Mouse (Mus musculus) embryonic stem cell, embryonic (primary cell): ENCODE results near the gene Rae1.

Experiments
- CTCF ChIA-PET, 4 experiments: fragments of 300-600 bp in 2 of 4; fragments of 350-600 bp in 2 of 4; sonication (Branson Sonifier 250); formaldehyde crosslinking; loops; one replicate each; lab custom pipeline; 2022; ENCODE audit warnings: inconsistent platforms in 2 of 4; lab: Charles Lee
- POLR2A ChIA-PET, 4 experiments: fragments of 300-600 bp in 2 of 4; fragments of 350-600 bp in 2 of 4; sonication (Branson Sonifier 250); formaldehyde crosslinking; loops; one replicate each; lab custom pipeline; 2022; ENCODE audit warnings: antibody characterized with exemption in 4 of 4, inconsistent platforms in 1 of 4; lab: Charles Lee

Gene Rae1

GRCm38 (mm10) chr2:172977409-172978130 is 22.3 kb upstream of the Rae1 start, which contains the start of gene Spo11:
Gene Spo11 (plus strand): TSS chr2:172977700.
- ChIA-PET POLR2A (interaction anchor here (0.5 to 2.9 kb wide), 16 partner anchors 8 to 399 kb away, joined by 3 to 12 read pairs (median 4); partner anchors contain the start of gene Rbm38 (in 1 of the 4)), CTCF (interaction anchor here (0.6 to 2.2 kb wide), 13 partner anchors 10 to 499 kb away, joined by 3 to 10 read pairs (median 4); no protein-coding TSS in a partner anchor)

GRCm38 (mm10) chr2:172978131-172978633 is 21.7 kb upstream of the Rae1 start:
- ChIA-PET CTCF (interaction anchor here (0.6 to 2.2 kb wide), 8 partner anchors 9 to 500 kb away, joined by 3 to 7 read pairs (median 4); no protein-coding TSS in a partner anchor), POLR2A (interaction anchor here in 2 of 4 experiments (0.6 to 1.9 kb wide), 4 partner anchors 12 to 1736 kb away, joined by 3 to 7 read pairs (median 4); partner anchors contain the start of gene Rbm38 (in 1 of the 2))

GRCm38 (mm10) chr2:172979666-172980345 is 20.1 kb upstream of the Rae1 start:
- ChIA-PET CTCF (interaction anchor here (0.5 to 0.7 kb wide), 7 partner anchors 12 to 403 kb away, joined by 3 to 5 read pairs (median 3); no protein-coding TSS in a partner anchor), POLR2A (interaction anchor here in 1 of 4 experiments (0.6 kb wide), 1 partner anchor 471 kb away, joined by 3 read pairs; no protein-coding TSS in a partner anchor)

- ChIA-PET POLR2A (interaction anchor here in 2 of 4 experiments (0.8 to 1.6 kb wide), 3 partner anchors 12 to 93 kb away, joined by 3 read pairs; no protein-coding TSS in a partner anchor), CTCF (interaction anchor here in 3 of 4 experiments (0.8 to 2.6 kb wide), 10 partner anchors 10 to 152 kb away, joined by 3 to 10 read pairs (median 4); no protein-coding TSS in a partner anchor)
Measured at GRCm38 (mm10) chr2:172982776-172983561, 16.9 kb upstream of the Rae1 start.

GRCm38 (mm10) chr2:172990161-172990560 is 9.8 kb upstream of the Rae1 start:
- ChIA-PET POLR2A (interaction anchor here in 2 of 4 experiments (0.7 to 1.0 kb wide), 2 partner anchors 12 to 177 kb away, joined by 3 read pairs; partner anchors contain the start of gene Spo11 (in 1 of the 2)), CTCF (interaction anchor here in 1 of 4 experiments (1.3 kb wide), 1 partner anchor 159 kb away, joined by 5 read pairs; no protein-coding TSS in a partner anchor)

- ChIA-PET POLR2A (interaction anchor here in 3 of 4 experiments (0.6 to 1.6 kb wide), 7 partner anchors 26 to 194 kb away, joined by 3 to 4 read pairs (median 4); no protein-coding TSS in a partner anchor), CTCF (interaction anchor here (0.6 to 4.4 kb wide), 39 partner anchors 8 to 519 kb away, joined by 3 to 58 read pairs (median 4); partner anchors contain the start of genes Rbm38 (in 1 of the 4) and Spo11 (in 1 of the 4))
Measured at GRCm38 (mm10) chr2:172996207-172996606, 3.7 kb upstream of the Rae1 start.

- ChIA-PET POLR2A (interaction anchor here in 2 of 4 experiments (0.6 to 1.2 kb wide), 3 partner anchors 24 to 162 kb away, joined by 3 to 9 read pairs (median 3); no protein-coding TSS in a partner anchor), CTCF (interaction anchor here (0.6 to 4.4 kb wide), 13 partner anchors 9 to 234 kb away, joined by 3 to 58 read pairs (median 5); no protein-coding TSS in a partner anchor)
Measured at GRCm38 (mm10) chr2:172997748-172998147, 2.2 kb upstream of the Rae1 start.

- POLR2A ChIA-PET = interaction anchor here in 1 of 4 experiments (0.8 to 1.2 kb wide), 2 partner anchors 24 kb away, joined by 3 read pairs; no protein-coding TSS in a partner anchor
- CTCF ChIA-PET = interaction anchor here (0.6 to 4.4 kb wide), 9 partner anchors 10 to 235 kb away, joined by 3 to 58 read pairs (median 5); no protein-coding TSS in a partner anchor
Measured at GRCm38 (mm10) chr2:172998478-172998877, 1.4 kb upstream of the Rae1 start.

GRCm38 (mm10) chr2:173000285-173000652 is 352 bp downstream of the Rae1 start:
- POLR2A ChIA-PET = interaction anchor here in 2 of 4 experiments (0.8 to 10.2 kb wide), 7 partner anchors 9 to 327 kb away, joined by 3 to 131 read pairs (median 4); partner anchors contain the start of gene Rbm38 (in 2 of the 2)
- CTCF ChIA-PET = interaction anchor here in 1 of 4 experiments (0.6 kb wide), 1 partner anchor 231 kb away, joined by 10 read pairs; no protein-coding TSS in a partner anchor

GRCm38 (mm10) chr2:173000921-173001320 is 1.0 kb downstream of the Rae1 start:
- CTCF ChIA-PET = no interaction called here

GRCm38 (mm10) chr2:173003737-173004136 is 3.8 kb downstream of the Rae1 start:
- ChIA-PET POLR2A (interaction anchor here in 2 of 4 experiments (0.6 to 10.2 kb wide), 13 partner anchors 9 to 132 kb away, joined by 3 to 131 read pairs (median 4); partner anchors contain the start of gene Rbm38 (in 2 of the 2)), CTCF (interaction anchor here in 2 of 4 experiments (1.4 to 2.0 kb wide), 3 partner anchors 77 to 86 kb away, joined by 4 to 6 read pairs (median 5); no protein-coding TSS in a partner anchor)

More at GRCm38 (mm10) chr2:173000921-173001320, 1.0 kb downstream of the Rae1 start:
- POLR2A ChIA-PET = interaction anchor here in 2 of 4 experiments (0.8 to 10.2 kb wide), 7 partner anchors 9 to 328 kb away, joined by 3 to 131 read pairs (median 4); partner anchors contain the start of gene Rbm38 (in 2 of the 2)

GRCm38 (mm10) chr2:173010220-173010717 is 10.4 kb downstream of the Rae1 start:
- ChIA-PET CTCF (interaction anchor here in 2 of 4 experiments (0.6 to 1.6 kb wide), 3 partner anchors 8 to 180 kb away, joined by 3 to 4 read pairs (median 3); no protein-coding TSS in a partner anchor), POLR2A (interaction anchor here in 3 of 4 experiments (1.0 to 23.3 kb wide), 10 partner anchors 9 to 139 kb away, joined by 3 to 593 read pairs (median 4); partner anchors contain the start of gene Rbm38 (in 2 of the 3))

- CTCF ChIA-PET = interaction anchor here in 2 of 4 experiments (0.6 to 1.6 kb wide), 2 partner anchors 78 to 86 kb away, joined by 3 read pairs; no protein-coding TSS in a partner anchor
- POLR2A ChIA-PET = interaction anchor here in 3 of 4 experiments (0.7 to 23.3 kb wide), 13 partner anchors 8 to 140 kb away, joined by 3 to 593 read pairs (median 5); partner anchors contain the start of genes Rbm38 (in 3 of the 3) and Rae1 (in 1 of the 3)
Measured at GRCm38 (mm10) chr2:173011440-173011839, 11.5 kb downstream of the Rae1 start.

GRCm38 (mm10) chr2:173014741-173015287 is 14.9 kb downstream of the Rae1 start:
- POLR2A ChIA-PET = interaction anchor here in 3 of 4 experiments (0.6 to 23.3 kb wide), 13 partner anchors 9 to 144 kb away, joined by 3 to 593 read pairs (median 4); partner anchors contain the start of genes Rae1 (in 1 of the 3) and Rbm38 (in 1 of the 3)

GRCm38 (mm10) chr2:173017940-173018339 is 18.0 kb downstream of the Rae1 start:
- CTCF ChIA-PET = interaction anchor here in 2 of 4 experiments (1.0 to 1.4 kb wide), 4 partner anchors 9 to 72 kb away, joined by 3 to 4 read pairs (median 3); no protein-coding TSS in a partner anchor
- POLR2A ChIA-PET = interaction anchor here in 2 of 4 experiments (1.0 to 35.9 kb wide), 12 partner anchors 2 to 68 kb away, joined by 3 to 593 read pairs (median 57); partner anchors contain the start of genes Rae1 (in 2 of the 2) and Rbm38 (in 1 of the 2)

More at GRCm38 (mm10) chr2:173014741-173015287, 14.9 kb downstream of the Rae1 start:
- CTCF ChIA-PET = interaction anchor here in 2 of 4 experiments (0.6 to 1.4 kb wide), 2 partner anchors 145 to 237 kb away, joined by 3 to 12 read pairs; no protein-coding TSS in a partner anchor
